Mouse (Mus musculus): Measurements from ENCODE around the gene Cutal. TPM values are rescaled to one million over a fixed set of nuclear protein-coding genes. Genes with fewer than 3 reads are reported as not detected.
"Not testable (repeated sequence)": the region's sequence is repeated elsewhere in the genome, so short reads cannot be mapped to it uniquely, and the experiment has no call there.

The Cutal gene
- under 1 TPM; 0.37 to 0.93 TPM for total RNA-seq (2021)

GRCm38 (mm10) chr2:34874271-34874670 is at the start of gene Cutal:
Gene Cutal, plus strand, starts transcription at chr2:34874396.
- intact Hi-C loops (cut with DNase I) = no loop called here
- no peak for DNase-seq (ENCODE audit: low spot score in 2 of 2)

GRCm38 (mm10) chr2:34825827-34826459 is 48.3 kb upstream of the Cutal start, which contains the start of gene Fbxw2:
Gene Fbxw2, minus strand, starts transcription at chr2:34826311.
- intact Hi-C loops (cut with DNase I) = loop anchor here (1.0 kb wide), 1 partner anchor 45 kb away; no protein-coding TSS in a partner anchor
- peak; percentile 89 to 95 for DNase-seq (ENCODE audit: low spot score in 2 of 2)

GRCm38 (mm10) chr2:34826460-34827231 is 47.5 kb upstream of the Cutal start:
- DNase-seq (ENCODE audit: low spot score in 2 of 2) = no peak
- intact Hi-C loops (cut with DNase I) = loop anchor here (1.0 kb wide), 1 partner anchor 45 kb away; no protein-coding TSS in a partner anchor

GRCm38 (mm10) chr2:34827591-34827990 is 46.6 kb upstream of the Cutal start:
- DNase-seq (ENCODE audit: low spot score in 2 of 2) = no peak
- intact Hi-C loops (cut with DNase I) = no loop called here

- intact Hi-C loops (cut with DNase I) = no loop called here
- DNase-seq (ENCODE audit: low spot score in 2 of 2) = no peak
These were observed 46.2 kb upstream of the Cutal start for GRCm38 (mm10) chr2:34828026-34828425.

- intact Hi-C loops (cut with DNase I); DNase-seq (ENCODE audit: low spot score in 2 of 2): not testable (repeated sequence)
These were observed 44.1 kb upstream of the Cutal start for GRCm38 (mm10) chr2:34830066-34830465.

- DNase-seq (ENCODE audit: low spot score in 2 of 2); intact Hi-C loops (cut with DNase I): not testable (repeated sequence)
These were observed 41.3 kb upstream of the Cutal start, which contains the start of gene Gm34653 for GRCm38 (mm10) chr2:34832766-34833457. Gene Gm34653, plus strand, starts transcription at chr2:34833007.

- DNase-seq (ENCODE audit: low spot score in 2 of 2) = no peak
- intact Hi-C loops (cut with DNase I) = no loop called here
These were observed 40.6 kb upstream of the Cutal start for GRCm38 (mm10) chr2:34833624-34834023.

GRCm38 (mm10) chr2:34835669-34836068 is 38.5 kb upstream of the Cutal start:
- intact Hi-C loops (cut with DNase I) = no loop called here

GRCm38 (mm10) chr2:34840143-34840542 is 34.1 kb upstream of the Cutal start:
- DNase-seq (ENCODE audit: low spot score in 2 of 2) = not testable (repeated sequence)
- intact Hi-C loops (cut with DNase I) = loop anchor here (10.0 kb wide), 1 partner anchor 265 kb away; the partner anchor contains the start of genes AI182371 and Cntrl

More at GRCm38 (mm10) chr2:34835669-34836068, 38.5 kb upstream of the Cutal start:
- no peak for DNase-seq (ENCODE audit: low spot score in 2 of 2)

- intact Hi-C loops (cut with DNase I) = loop anchor here (10.0 kb wide), 1 partner anchor 263 kb away; the partner anchor contains the start of genes AI182371 and Cntrl
These were observed 32.5 kb upstream of the Cutal start for GRCm38 (mm10) chr2:34841706-34842105.

GRCm38 (mm10) chr2:34843211-34843939 is 30.8 kb upstream of the Cutal start:
- intact Hi-C loops (cut with DNase I) = loop anchor here (10.0 kb wide), 1 partner anchor 261 kb away; the partner anchor contains the start of genes AI182371 and Cntrl
- peak; percentile 12 to 27 for DNase-seq (ENCODE audit: low spot score in 2 of 2)

More at GRCm38 (mm10) chr2:34841706-34842105, 32.5 kb upstream of the Cutal start:
- DNase-seq (ENCODE audit: low spot score in 2 of 2) = peak; percentile 33 to 45

GRCm38 (mm10) chr2:34847702-34848101 is 26.5 kb upstream of the Cutal start:
- intact Hi-C loops (cut with DNase I) = loop anchor here (10.0 kb wide), 1 partner anchor 257 kb away; the partner anchor contains the start of genes AI182371 and Cntrl
- DNase-seq (ENCODE audit: low spot score in 2 of 2) = no peak

GRCm38 (mm10) chr2:34855265-34855664 is 18.9 kb upstream of the Cutal start:
- intact Hi-C loops (cut with DNase I) = no loop called here
- no peak for DNase-seq (ENCODE audit: low spot score in 2 of 2)

- no peak for DNase-seq (ENCODE audit: low spot score in 2 of 2)
- intact Hi-C loops (cut with DNase I) = no loop called here
These were observed 16.5 kb upstream of the Cutal start for GRCm38 (mm10) chr2:34857728-34858127.

GRCm38 (mm10) chr2:34869680-34870079 is 4.5 kb upstream of the Cutal start:
- DNase-seq (ENCODE audit: low spot score in 2 of 2) = no peak
- intact Hi-C loops (cut with DNase I) = loop anchor here (2.0 kb wide), 1 partner anchor 35 kb away; no protein-coding TSS in a partner anchor

- DNase-seq (ENCODE audit: low spot score in 2 of 2) = peak; percentile 93
- intact Hi-C loops (cut with DNase I) = loop anchor here (1.0 to 2.0 kb wide), 3 partner anchors 34 to 239 kb away; partner anchors contain the start of genes Cntrl and Fbxw2
These were observed 3.4 kb upstream of the Cutal start for GRCm38 (mm10) chr2:34870520-34871474.
